Mouse (Mus musculus) cerebellum, postnatal 14 days (tissue): ENCODE results near the gene Bri3bp.

Source experiments
- DNase-seq, 2 experiments: peaks; one replicate each; pipeline ENCODE4 v3.0.0; 2021; ENCODE audit warnings: mixed read lengths in 2 of 2

The Bri3bp gene

GRCm38 (mm10) chr5:125456100-125456499 is 14.7 kb downstream of the Bri3bp start:
- no peak for DNase-seq

- no peak for DNase-seq
Measured at GRCm38 (mm10) chr5:125457538-125457937, 16.2 kb downstream of the Bri3bp start.

GRCm38 (mm10) chr5:125460574-125460973 is 19.2 kb downstream of the Bri3bp start:
- DNase-seq, result no peak

GRCm38 (mm10) chr5:125461868-125462445 is 20.6 kb downstream of the Bri3bp start:
- DNase-seq, result peak; percentile 59 to 64

GRCm38 (mm10) chr5:125465192-125465591 is 23.8 kb downstream of the Bri3bp start:
- DNase-seq, result no peak

GRCm38 (mm10) chr5:125465701-125466106 is 24.3 kb downstream of the Bri3bp start:
- DNase-seq, result peak; percentile 95 to 96

GRCm38 (mm10) chr5:125466483-125466882 is 25.1 kb downstream of the Bri3bp start:
- DNase-seq, result no peak

GRCm38 (mm10) chr5:125467261-125467660 is 25.9 kb downstream of the Bri3bp start:
- DNase-seq, result peak in 1 of 2 experiments; percentile 26

GRCm38 (mm10) chr5:125470713-125471112 is 29.3 kb downstream of the Bri3bp start:
- no peak for DNase-seq

GRCm38 (mm10) chr5:125472796-125473475 is 31.6 kb downstream of the Bri3bp start:
- DNase-seq, result no peak

- DNase-seq, result no peak
Measured at GRCm38 (mm10) chr5:125475030-125475429, 33.7 kb downstream of the Bri3bp start.

GRCm38 (mm10) chr5:125475601-125476285 is 34.4 kb downstream of the Bri3bp start, which contains the start of gene Aacs:
Gene Aacs (plus strand): TSS chr5:125475814.
- peak; percentile 98 to 99 for DNase-seq

- DNase-seq, result peak; percentile 70 to 75
Measured at GRCm38 (mm10) chr5:125476286-125476625, 34.9 kb downstream of the Bri3bp start.

GRCm38 (mm10) chr5:125476799-125477198 is 35.4 kb downstream of the Bri3bp start:
- peak; percentile 60 to 66 for DNase-seq

GRCm38 (mm10) chr5:125477533-125477932 is 36.2 kb downstream of the Bri3bp start:
- DNase-seq, result no peak

- no peak for DNase-seq
Measured at GRCm38 (mm10) chr5:125478037-125478436, 36.7 kb downstream of the Bri3bp start.

- DNase-seq, result no peak
Measured at GRCm38 (mm10) chr5:125479376-125479775, 38.0 kb downstream of the Bri3bp start.

GRCm38 (mm10) chr5:125480434-125481231 is 39.3 kb downstream of the Bri3bp start:
- no peak for DNase-seq

GRCm38 (mm10) chr5:125482474-125482873 is 41.1 kb downstream of the Bri3bp start:
- DNase-seq, result no peak

- no peak for DNase-seq
Measured at GRCm38 (mm10) chr5:125483712-125484611, 42.6 kb downstream of the Bri3bp start.

- no peak for DNase-seq
Measured at GRCm38 (mm10) chr5:125485031-125485778, 43.8 kb downstream of the Bri3bp start.
